Mouse (Mus musculus): ENCODE data around the gene Frs3.

Frs3 gene

DNA sequence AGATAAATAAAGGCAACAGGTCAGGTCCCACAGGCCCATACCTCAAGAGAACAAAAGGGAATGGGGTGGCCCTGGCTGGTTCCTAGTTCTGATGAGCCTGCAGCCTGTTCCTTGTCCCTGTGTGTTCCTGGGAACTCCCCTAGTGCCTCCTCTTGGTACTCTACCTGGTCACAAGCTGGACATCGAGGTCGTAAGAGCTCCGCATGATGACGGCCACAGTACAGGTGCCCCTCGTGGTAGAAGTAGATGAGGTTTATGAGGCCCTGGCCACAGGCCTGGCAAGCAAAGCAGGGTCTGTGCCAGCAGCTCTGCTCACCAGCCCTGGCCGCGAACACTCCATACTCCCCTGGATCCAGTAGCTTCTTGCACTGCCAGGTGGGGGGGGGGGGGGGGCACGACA lies 1.1 kb downstream of the Frs3 start:
- no peak for DNase-seq (ENCODE audit: extremely low read depth, insufficient read length, low spot score)

GRCm38 (mm10) chr17:47691650-47692049 lies 2.8 kb downstream of the Frs3 start:
- no peak for DNase-seq (ENCODE audit: extremely low read depth, insufficient read length, low spot score)

GRCm38 (mm10) chr17:47693671-47694441 lies 5.0 kb downstream of the Frs3 start:
- DNase-seq (ENCODE audit: extremely low read depth, insufficient read length, low spot score): no peak

- DNase-seq (ENCODE audit: extremely low read depth, insufficient read length, low spot score): no peak
Observed at GRCm38 (mm10) chr17:47694442-47694502, 5.4 kb downstream of the Frs3 start, which contains the start of gene Gm21981. Gene Gm21981 (minus strand): TSS chr17:47694455.

DNA sequence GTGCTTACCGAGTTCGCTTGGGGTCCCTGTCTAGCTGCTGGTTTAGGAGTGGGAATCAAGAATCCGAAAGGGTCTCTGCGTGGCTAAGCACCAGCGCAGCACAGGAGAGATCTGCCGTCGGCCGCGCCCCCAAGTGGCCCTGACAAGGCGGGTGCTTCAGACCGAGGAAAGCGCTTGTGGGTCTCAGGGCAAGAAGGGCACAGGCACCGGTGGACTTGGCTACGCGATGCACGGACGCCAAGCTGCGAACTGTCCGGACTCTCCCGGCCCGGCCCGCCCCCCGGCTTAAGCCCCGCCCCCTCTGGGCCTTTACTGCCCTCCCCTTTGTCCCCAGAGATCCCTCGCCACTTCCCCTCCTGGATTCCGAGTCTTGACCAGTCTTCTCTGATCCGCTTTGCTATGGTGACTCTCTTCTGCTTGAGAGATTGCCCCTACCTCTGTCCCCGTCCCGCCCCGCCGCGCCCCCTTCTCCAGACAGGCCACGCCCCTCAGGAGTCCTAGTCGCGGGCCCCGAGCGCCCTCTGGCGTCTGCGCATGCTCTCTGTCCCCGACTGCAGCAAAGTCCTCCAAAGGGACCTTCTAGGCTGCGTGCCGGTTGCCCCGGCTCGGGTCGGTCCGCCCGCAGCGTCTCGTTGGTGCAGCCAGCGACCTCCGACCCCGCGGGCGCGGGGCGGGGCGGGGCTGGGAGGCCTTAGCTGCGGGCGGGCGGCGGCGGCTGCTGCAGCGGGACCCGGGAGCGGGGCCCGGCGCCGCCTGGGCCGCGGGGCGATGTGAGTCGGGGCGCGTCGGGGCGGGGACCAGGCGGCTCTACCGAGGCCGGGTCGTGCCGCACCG lies 5.9 kb downstream of the Frs3 start, which contains the start of gene Prickle4:
Prickle4 (minus strand) TSS at position 234 of the 834 bp plus-strand sequence.
- peak; percentile 78 for DNase-seq (ENCODE audit: extremely low read depth, insufficient read length, low spot score)

GRCm38 (mm10) chr17:47695337-47695710 lies 6.5 kb downstream of the Frs3 start:
- DNase-seq (ENCODE audit: extremely low read depth, insufficient read length, low spot score): no peak

DNA sequence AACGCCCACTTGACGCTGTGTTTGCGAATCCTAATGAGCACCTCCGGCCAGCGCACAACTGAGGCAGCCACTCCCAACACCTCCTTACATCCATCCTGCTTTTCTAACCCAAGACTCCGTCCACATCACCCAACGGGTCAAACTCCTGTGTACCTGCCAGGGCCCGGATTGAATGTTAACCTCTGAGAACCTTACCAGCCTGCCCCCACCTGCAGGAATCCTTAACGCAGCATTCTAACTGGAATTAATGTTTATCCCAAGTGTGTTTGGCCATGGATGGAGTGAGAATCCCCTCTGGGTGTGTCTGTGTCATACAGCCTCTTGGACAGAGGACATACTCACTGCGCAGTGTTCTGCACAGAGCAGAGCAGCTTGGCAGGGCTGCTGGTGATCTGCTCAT lies 9.3 kb downstream of the Frs3 start:
- DNase-seq (ENCODE audit: extremely low read depth, insufficient read length, low spot score): no peak

GRCm38 (mm10) chr17:47699055-47699454 lies 10.2 kb downstream of the Frs3 start:
- DNase-seq (ENCODE audit: extremely low read depth, insufficient read length, low spot score): no peak

GRCm38 (mm10) chr17:47701793-47702192 lies 13.0 kb downstream of the Frs3 start:
- no peak for DNase-seq (ENCODE audit: extremely low read depth, insufficient read length, low spot score)

GRCm38 (mm10) chr17:47702548-47703345 lies 13.9 kb downstream of the Frs3 start:
- no peak for DNase-seq (ENCODE audit: extremely low read depth, insufficient read length, low spot score)

DNA sequence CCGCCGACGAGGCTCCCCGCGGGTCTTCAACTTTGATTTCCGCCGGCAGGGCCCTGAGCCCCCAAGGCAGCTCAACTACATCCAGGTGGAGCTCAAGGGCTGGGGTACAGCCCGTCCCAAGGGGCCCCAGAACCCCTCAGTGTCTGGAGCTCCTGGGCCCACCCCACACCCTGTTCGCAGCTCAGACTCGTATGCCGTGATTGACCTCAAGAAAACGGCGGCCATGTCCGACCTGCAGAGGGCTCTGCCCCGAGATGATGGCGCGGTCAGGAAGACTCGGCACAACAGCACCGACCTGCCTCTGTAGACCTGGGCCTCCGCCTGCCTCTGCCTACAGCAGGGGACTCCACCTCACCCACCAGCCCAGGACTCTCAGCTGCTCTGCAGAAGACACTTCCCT lies 14.7 kb downstream of the Frs3 start:
- no peak for DNase-seq (ENCODE audit: extremely low read depth, insufficient read length, low spot score)

- no peak for DNase-seq (ENCODE audit: extremely low read depth, insufficient read length, low spot score)
Observed at GRCm38 (mm10) chr17:47704692-47705091, 15.9 kb downstream of the Frs3 start.

- DNase-seq (ENCODE audit: extremely low read depth, insufficient read length, low spot score): no peak
Observed at GRCm38 (mm10) chr17:47706196-47706595, 17.4 kb downstream of the Frs3 start.

GRCm38 (mm10) chr17:47707961-47708360 lies 19.1 kb downstream of the Frs3 start:
- no peak for DNase-seq (ENCODE audit: extremely low read depth, insufficient read length, low spot score)

DNA sequence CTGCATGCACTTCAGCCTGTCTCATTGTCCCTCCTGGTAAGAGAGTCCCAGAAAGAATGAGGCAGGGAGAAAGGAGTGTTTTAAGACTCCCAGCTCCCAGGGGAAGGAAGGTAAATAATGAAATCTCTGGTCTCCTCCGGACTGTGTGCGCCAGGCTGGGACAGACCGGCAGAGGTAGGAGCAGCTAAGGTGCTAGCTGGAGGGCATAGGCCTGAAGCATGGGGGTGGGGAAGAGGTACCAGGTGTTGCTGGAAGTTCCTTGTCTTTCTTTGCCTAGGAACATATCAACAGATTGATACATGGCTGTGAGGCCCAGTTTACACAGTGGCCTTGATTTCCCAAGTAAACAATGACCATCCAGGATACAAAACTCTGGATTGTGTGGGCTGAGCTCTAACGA lies 20.1 kb downstream of the Frs3 start:
- DNase-seq (ENCODE audit: extremely low read depth, insufficient read length, low spot score): no peak

DNA sequence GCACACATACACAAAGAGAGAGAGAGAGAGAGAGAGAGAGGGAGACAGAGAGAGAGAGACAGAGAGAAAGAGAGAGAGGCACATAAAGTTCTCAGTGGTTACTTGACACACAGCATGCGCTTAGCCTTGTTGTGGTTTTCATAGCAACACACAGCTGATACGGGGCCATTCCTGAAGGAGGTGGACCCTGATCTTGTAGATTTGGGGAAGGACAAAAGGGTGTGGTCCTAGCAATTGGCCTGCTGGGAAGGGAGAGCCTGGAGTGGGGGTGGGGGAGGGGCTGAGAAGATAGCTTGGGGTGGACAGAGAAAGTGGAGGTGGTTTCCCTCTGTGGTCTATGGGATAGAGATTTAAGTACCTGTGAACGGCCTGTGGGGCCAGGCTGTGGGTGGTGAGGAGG lies 21.2 kb downstream of the Frs3 start:
- no peak for DNase-seq (ENCODE audit: extremely low read depth, insufficient read length, low spot score)

GRCm38 (mm10) chr17:47711883-47712282 lies 23.1 kb downstream of the Frs3 start:
- no peak for DNase-seq (ENCODE audit: extremely low read depth, insufficient read length, low spot score)

- no peak for DNase-seq (ENCODE audit: extremely low read depth, insufficient read length, low spot score)
Observed at GRCm38 (mm10) chr17:47712889-47713571, 24.2 kb downstream of the Frs3 start.

DNA sequence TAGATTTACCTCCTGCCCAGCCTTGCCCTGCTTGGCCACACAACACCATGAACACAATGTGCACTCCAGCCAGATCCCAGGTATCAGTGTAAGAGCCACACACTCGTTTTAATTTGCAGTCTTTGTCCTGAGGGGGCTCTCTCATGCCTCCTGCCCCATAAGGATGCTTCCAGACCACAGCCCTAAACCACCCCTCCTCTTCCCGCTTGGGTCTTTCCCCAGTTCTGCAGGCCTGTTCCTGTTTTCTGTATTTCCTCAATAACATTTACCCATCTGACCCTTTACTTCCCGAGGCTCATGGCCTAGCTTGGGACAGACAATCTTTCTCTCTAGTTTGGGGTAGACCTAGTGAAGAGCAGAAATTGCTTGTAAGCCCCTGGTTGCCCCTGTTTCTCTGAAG lies 26.2 kb downstream of the Frs3 start:
- DNase-seq (ENCODE audit: extremely low read depth, insufficient read length, low spot score): no peak

GRCm38 (mm10) chr17:47721183-47721582 lies 32.4 kb downstream of the Frs3 start:
- DNase-seq (ENCODE audit: extremely low read depth, insufficient read length, low spot score): no peak

DNA sequence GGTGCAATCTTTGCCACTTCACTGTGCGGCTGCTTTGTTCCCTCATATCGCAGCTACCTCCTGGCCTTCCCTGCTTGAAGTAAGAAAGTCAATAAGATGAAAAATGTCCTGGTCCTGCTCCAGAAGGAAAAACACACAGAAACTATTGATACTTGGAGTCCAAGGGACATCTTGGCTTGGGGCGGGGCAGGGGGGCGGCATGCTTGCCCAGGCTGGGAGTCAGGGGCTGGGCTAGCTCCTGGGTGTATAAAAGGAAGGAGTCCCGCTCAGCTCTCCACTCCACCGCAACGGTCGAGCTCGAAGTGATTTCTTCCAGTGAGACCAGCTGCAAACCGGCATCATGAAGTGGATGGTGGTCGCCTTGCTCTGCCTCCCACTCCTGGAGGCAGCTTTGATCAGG lies 37.7 kb downstream of the Frs3 start, which contains the start of gene Pgc:
Pgc (plus strand) TSS at position 277 of the 400 bp plus-strand sequence.
- no peak for DNase-seq (ENCODE audit: extremely low read depth, insufficient read length, low spot score)

Measured in 3134 (cell line).